24 mouse cellular contexts compared by ENCODE assay signal in genomic region chr19:53425824-53426223, GRCm38 (mm10). TPM values are rescaled to one million over a fixed set of nuclear protein-coding genes. Genes with fewer than 3 reads are reported as not detected.
"Had no signal": no experiment of that assay in that cellular context is flagged by ENCODE, and none has a peak within 500 bp of the region (broad histone marks: within the 10 kb centered on the region; RNA-seq: fewer than 3 reads in every experiment).

No protein-coding gene starts in this region.

- H3K27me3 ChIP-seq: intestine, embryonic 15.5 days; limb, embryonic 12.5 days; limb, embryonic 15.5 days; midbrain, embryonic 15.5 days; neural tube, embryonic 12.5 days; neural tube, embryonic 15.5 days had no signal

- H3K36me3 ChIP-seq: intestine, embryonic 15.5 days; limb, embryonic 12.5 days; limb, embryonic 15.5 days; midbrain, embryonic 12.5 days; midbrain, embryonic 15.5 days; neural tube, embryonic 12.5 days; neural tube, embryonic 15.5 days had no signal

- DNase-seq: kidney, adult 11 months; kidney, adult 8-10 months; kidney, postnatal 14 days; kidney, postnatal 4 days; left cerebral cortex, postnatal 4 days; lung, adult 18-20 months; right cerebral cortex, adult 18-20 months; right cerebral cortex, postnatal 14 days; right cerebral cortex, postnatal 4 days; thymus, adult 18-20 months had no signal

- H3K4me3 ChIP-seq: intestine, embryonic 15.5 days; limb, embryonic 12.5 days; limb, embryonic 15.5 days; midbrain, embryonic 12.5 days; midbrain, embryonic 15.5 days; neural tube, embryonic 12.5 days; neural tube, embryonic 15.5 days had no signal

- H3K27ac ChIP-seq: intestine, embryonic 15.5 days; limb, embryonic 12.5 days; limb, embryonic 15.5 days; liver, embryonic 14.5 days; macrophage; midbrain, embryonic 12.5 days; midbrain, embryonic 15.5 days; neural tube, embryonic 12.5 days; neural tube, embryonic 15.5 days had no signal

RNA-seq across cellular contexts. Expression of gene Gm10197, which starts 54.3 kb away (rescaled TPM):
- polyA plus RNA-seq: kidney, embryonic 16.5 days; limb, embryonic 12.5 days; limb, embryonic 15.5 days; liver, embryonic 11.5 days; liver, embryonic 14.5 days; lung, embryonic 16.5 days; macrophage; midbrain, embryonic 12.5 days; midbrain, embryonic 15.5 days; neural tube, embryonic 12.5 days; neural tube, embryonic 15.5 days; stomach, embryonic 16.5 days; testis, adult 2 months had no signal
